Mouse (Mus musculus): ENCODE results near the gene Zfp78.
A peak's percentile ranks its signal among the peaks of the same experiment; 100 is the strongest.

Zfp78 gene

GRCm38 (mm10) chr7:6388971-6389370, 25.9 kb downstream of the Zfp78 start:
- DNase-seq (ENCODE audit: low spot score): no peak

- no peak for DNase-seq (ENCODE audit: low spot score)
Observed at GRCm38 (mm10) chr7:6389449-6389848, 26.4 kb downstream of the Zfp78 start.

DNA sequence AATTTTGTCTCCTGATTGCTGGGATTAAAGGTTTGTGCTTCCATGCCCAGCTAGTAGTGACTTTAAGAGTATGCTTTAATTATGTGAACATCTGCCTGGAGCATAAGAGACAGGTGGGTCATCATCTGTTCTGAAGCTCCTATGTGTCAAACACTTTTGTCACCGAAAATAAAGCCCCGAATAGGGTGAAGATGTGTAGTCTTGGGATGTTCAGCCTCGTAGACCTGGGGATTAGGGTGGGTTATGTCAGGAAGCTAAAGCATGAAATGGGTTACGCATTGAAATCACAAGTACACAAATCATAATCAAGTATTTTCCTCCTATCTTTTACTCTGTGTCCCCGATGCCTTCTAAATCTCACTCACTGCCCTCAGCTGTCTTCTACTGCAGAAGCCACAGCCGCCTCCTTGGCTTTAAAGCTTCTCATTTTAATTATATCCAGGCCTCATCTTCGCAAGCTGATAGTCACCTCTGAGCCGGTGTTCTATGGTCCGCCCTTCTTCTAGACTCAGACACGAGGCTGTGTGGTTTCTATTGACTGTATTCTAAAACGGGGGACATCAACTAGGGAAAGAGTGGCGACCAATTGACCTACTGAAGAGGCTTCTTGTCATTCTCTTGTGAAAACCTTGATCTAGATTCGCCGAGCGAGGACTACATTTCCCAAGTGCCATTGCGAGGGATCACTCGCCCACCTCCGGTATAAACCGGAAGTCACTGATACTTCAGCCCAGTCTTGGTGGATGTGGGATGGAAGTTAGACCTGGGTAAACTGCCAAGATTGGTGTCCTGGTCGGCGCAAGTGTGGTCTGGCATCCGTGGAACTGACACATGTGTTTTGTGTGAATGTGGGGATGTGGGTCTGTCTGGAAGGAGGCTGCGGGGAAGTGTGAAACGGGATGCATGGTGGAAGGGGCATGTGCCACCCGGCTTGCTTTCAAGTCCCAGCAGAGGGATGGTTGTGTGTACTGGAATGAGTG, 35.2 kb downstream of the Zfp78 start, which contains the start of gene Smim17:
Gene Smim17 (plus strand): TSS at position 720 of the 980 bp plus-strand sequence.
- peak; percentile 71 for DNase-seq (ENCODE audit: low spot score)

DNA sequence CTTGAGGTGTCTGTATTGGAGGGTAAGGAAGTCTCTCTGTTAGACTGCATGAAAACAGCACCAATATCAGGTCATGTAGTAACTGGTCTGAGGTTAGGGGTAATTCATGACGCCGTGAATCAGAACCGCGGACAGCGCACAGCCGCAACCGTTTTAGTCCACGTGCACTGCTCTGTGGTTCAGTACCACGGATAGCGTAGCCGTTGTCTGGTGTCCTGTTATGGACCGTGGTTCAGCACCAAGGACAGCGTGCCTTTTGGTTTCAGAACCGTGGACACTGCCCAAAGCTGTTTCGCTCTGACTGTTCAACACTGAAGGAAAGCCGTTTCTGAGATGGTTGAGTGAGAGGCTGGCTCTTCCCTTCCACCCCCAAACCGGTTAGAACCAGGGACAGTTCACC, 47.0 kb downstream of the Zfp78 start, which contains the start of gene Gm20715:
Gene Gm20715 (plus strand): TSS at position 235 of the 400 bp plus-strand sequence.
- DNase-seq (ENCODE audit: low spot score): peak; percentile 86

- DNase-seq (ENCODE audit: low spot score): peak; percentile 32
Observed at GRCm38 (mm10) chr7:6414626-6415441, 51.8 kb downstream of the Zfp78 start.

DNA sequence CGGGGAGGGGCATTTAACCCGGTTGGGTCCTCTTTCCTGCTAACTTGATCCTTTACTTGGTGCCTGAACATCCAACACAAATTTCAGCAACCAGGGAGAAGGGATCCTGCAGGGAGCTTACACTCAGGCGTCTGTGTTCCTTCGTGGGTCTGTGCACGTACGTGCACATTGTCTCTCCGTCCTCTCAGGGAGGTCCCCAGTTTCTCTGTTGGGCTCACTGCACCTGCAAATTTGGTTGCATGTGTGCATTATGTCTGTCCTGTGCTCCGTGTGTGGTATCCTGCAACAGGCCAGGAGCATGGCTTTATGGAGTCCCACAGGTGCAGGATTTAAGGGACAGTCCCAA, 52.3 kb downstream of the Zfp78 start:
- DNase-seq (ENCODE audit: low spot score): no peak

- peak; percentile 27 for DNase-seq (ENCODE audit: low spot score)
Observed at GRCm38 (mm10) chr7:6419894-6420293, 56.8 kb downstream of the Zfp78 start.

DNA sequence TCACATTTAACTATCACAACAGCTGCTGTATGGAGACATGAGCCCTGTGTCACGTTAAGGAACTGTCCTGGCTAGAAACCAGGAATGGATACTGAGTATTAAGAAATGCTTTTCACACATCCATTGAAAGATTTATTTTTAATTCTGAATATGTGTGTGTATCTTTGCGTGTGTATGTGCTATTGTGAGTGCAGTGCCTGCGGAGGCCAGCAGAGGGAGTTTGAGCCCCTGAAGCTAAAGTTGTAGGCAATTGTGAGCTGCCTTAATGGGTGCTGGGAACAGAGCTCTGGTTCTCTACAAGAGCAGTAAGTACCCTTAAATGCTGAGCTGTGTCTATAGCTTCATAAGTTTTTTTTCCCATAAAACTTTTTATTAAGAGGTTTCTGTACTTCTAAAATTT, 66.3 kb downstream of the Zfp78 start:
- no peak for DNase-seq (ENCODE audit: low spot score)

GRCm38 (mm10) chr7:6430342-6430741, 67.3 kb downstream of the Zfp78 start:
- peak; percentile 24 for DNase-seq (ENCODE audit: low spot score)
